Mouse (Mus musculus) ES-Bruce4 (cell line): ENCODE data around the gene Dpysl5. TPM values are rescaled to one million over a fixed set of nuclear protein-coding genes. Genes with fewer than 3 reads are reported as not detected.

Source experiments
- H3K27ac ChIP-seq: 2 replicates; pipeline ENCODE4 v1.5.1; 2012; ENCODE audit warnings: low read length, inconsistent platforms; ENCODE audit not compliant: insufficient read depth
- H3K27me3 ChIP-seq: 2 replicates; pipeline ENCODE4 v1.6.1; 2012; ENCODE audit warnings: mild to moderate bottlenecking, low read length, inconsistent platforms; ENCODE audit not compliant: control insufficient read depth, poor library complexity, insufficient read depth, severe bottlenecking
- H3K36me3 ChIP-seq: 2 replicates; pipeline ENCODE4 v1.6.1; 2012; ENCODE audit warnings: inconsistent platforms, mild to moderate bottlenecking, low read length, moderate library complexity; ENCODE audit not compliant: control insufficient read depth, poor library complexity, insufficient read depth, severe bottlenecking
- H3K4me1 ChIP-seq: one replicate; pipeline ENCODE4 v1.8.1; 2011; ENCODE audit warnings: low read length; ENCODE audit not compliant: control insufficient read depth, insufficient read depth
- H3K4me3 ChIP-seq: 2 replicates; pipeline ENCODE4 v1.5.1; 2011; ENCODE audit warnings: low read depth, mild to moderate bottlenecking, low read length
- H3K9ac ChIP-seq: 2 replicates; pipeline ENCODE4 v1.6.1; 2012; ENCODE audit warnings: low read depth, mild to moderate bottlenecking, inconsistent platforms; ENCODE audit not compliant: poor library complexity, severe bottlenecking
- H3K9me3 ChIP-seq: replicated peaks from 2 replicates; pipeline ENCODE4 v1.6.1; 2012; ENCODE audit warnings: mild to moderate bottlenecking, low read length, inconsistent platforms; ENCODE audit not compliant: control insufficient read depth, poor library complexity, insufficient read depth, severe bottlenecking
- CTCF ChIP-seq: IDR thresholded peaks from one replicate; pipeline ENCODE4 v1.8.1; 2011; ENCODE audit warnings: low read depth, low read length
- EP300 ChIP-seq: IDR thresholded peaks from 2 replicates; pipeline ENCODE4 v1.6.1; 2011; ENCODE audit warnings: low read depth, low read length; ENCODE audit not compliant: insufficient read depth
- POLR2A ChIP-seq: IDR thresholded peaks from one replicate; pipeline ENCODE4 v1.8.1; 2011; ENCODE audit warnings: low read length; ENCODE audit not compliant: insufficient read depth
- polyA plus RNA-seq: library from polyadenylated mRNA; stranded (reverse); fragments of >200 nt; gene quantifications from 2 replicates; pipeline ENCODE4 v1.2.4, GENCODE M21; 2011; ENCODE audit warnings: low read depth; ENCODE audit not compliant: missing spikeins, insufficient read depth, insufficient read length

Dpysl5 gene
- polyA plus RNA-seq, 1 experiment, result 35.2 TPM

GRCm38 (mm10) chr5:30678722-30679296 is 32.6 kb upstream of the Dpysl5 start:
- Histone ChIP-seq H3K36me3 (peaks cover 17% of the 10 kb centered on the region), H3K9ac (no peak overlapping the region), H3K4me3 (no peak overlapping the region), H3K9me3 (no peaks in the 10 kb centered on the region), H3K27me3 (no peaks in the 10 kb centered on the region), H3K27ac (no peak overlapping the region), H3K4me1 (no peaks in the 10 kb centered on the region)
- no peak for TF ChIP-seq POLR2A
- no peak for TF ChIP-seq CTCF
- no peak for TF ChIP-seq EP300

GRCm38 (mm10) chr5:30679593-30679992 is 31.8 kb upstream of the Dpysl5 start:
- no peak overlapping the region for H3K27ac ChIP-seq
- H3K9me3 ChIP-seq, result no peaks in the 10 kb centered on the region
- no peak overlapping the region for H3K9ac ChIP-seq
- no peaks in the 10 kb centered on the region for H3K4me1 ChIP-seq
- peaks cover 10% of the 10 kb centered on the region for H3K36me3 ChIP-seq
- no peaks in the 10 kb centered on the region for H3K27me3 ChIP-seq
- no peak overlapping the region for H3K4me3 ChIP-seq
- no peak for TF ChIP-seq EP300

GRCm38 (mm10) chr5:30681970-30682369 is 29.4 kb upstream of the Dpysl5 start:
- TF ChIP-seq EP300 (no peak), CTCF (no peak), POLR2A (no peak)
- Histone ChIP-seq H3K27ac (no peak overlapping the region), H3K9me3 (no peaks in the 10 kb centered on the region), H3K9ac (no peak overlapping the region), H3K4me3 (no peak overlapping the region), H3K4me1 (no peaks in the 10 kb centered on the region), H3K36me3 (no peaks in the 10 kb centered on the region), H3K27me3 (no peaks in the 10 kb centered on the region)

- H3K27ac ChIP-seq, result no peak overlapping the region
- TF ChIP-seq POLR2A (no peak), CTCF (peak; percentile 67)
- no peak overlapping the region for H3K4me3 ChIP-seq
- H3K27me3 ChIP-seq, result no peaks in the 10 kb centered on the region
- H3K4me1 ChIP-seq, result no peaks in the 10 kb centered on the region
- no peak overlapping the region for H3K9ac ChIP-seq
- no peaks in the 10 kb centered on the region for H3K36me3 ChIP-seq
- H3K9me3 ChIP-seq, result no peaks in the 10 kb centered on the region
Observed at GRCm38 (mm10) chr5:30682967-30683600, 28.3 kb upstream of the Dpysl5 start.

GRCm38 (mm10) chr5:30683993-30684392 is 27.4 kb upstream of the Dpysl5 start:
- Histone ChIP-seq H3K27me3 (no peaks in the 10 kb centered on the region), H3K4me3 (no peak overlapping the region), H3K36me3 (no peaks in the 10 kb centered on the region), H3K9ac (no peak overlapping the region), H3K27ac (no peak overlapping the region), H3K4me1 (no peaks in the 10 kb centered on the region), H3K9me3 (no peaks in the 10 kb centered on the region)
- TF ChIP-seq POLR2A (no peak), CTCF (peak; percentile 21)

GRCm38 (mm10) chr5:30686781-30687180 is 24.6 kb upstream of the Dpysl5 start:
- H3K4me1 ChIP-seq, result no peaks in the 10 kb centered on the region
- H3K27me3 ChIP-seq, result no peaks in the 10 kb centered on the region
- H3K9ac ChIP-seq, result no peak overlapping the region
- no peaks in the 10 kb centered on the region for H3K9me3 ChIP-seq
- H3K27ac ChIP-seq, result no peak overlapping the region
- TF ChIP-seq EP300 (no peak), POLR2A (no peak), CTCF (peak; percentile 76)
- H3K36me3 ChIP-seq, result no peaks in the 10 kb centered on the region
- H3K4me3 ChIP-seq, result no peak overlapping the region
